Mouse (Mus musculus): ENCODE results near the gene Olr1. TPM values are rescaled to one million over a fixed set of nuclear protein-coding genes. Genes with fewer than 3 reads are reported as not detected.

The Olr1 gene
- polyA plus RNA-seq, 1 experiment, result 3.3 TPM

DNA sequence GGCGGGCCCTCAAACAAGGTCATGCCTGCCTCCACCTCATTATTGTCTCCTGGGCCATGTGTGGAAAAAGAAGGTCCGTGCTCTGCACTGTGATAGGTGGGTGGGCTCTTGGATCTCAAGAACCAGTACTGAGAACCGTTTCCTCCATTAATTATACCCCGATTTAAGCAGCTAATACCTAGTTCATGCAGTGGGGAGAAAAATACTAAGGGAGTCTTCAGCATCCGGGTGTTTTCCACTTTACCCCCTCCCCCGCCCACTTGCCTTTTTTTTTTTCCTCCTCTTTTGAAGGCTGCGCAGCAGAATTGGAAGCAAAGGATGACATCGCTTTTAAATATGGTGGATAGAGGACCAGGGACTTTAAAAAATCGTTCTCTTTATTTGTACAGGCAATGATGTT is 27.1 kb upstream of the Olr1 start:
- H3K4me3 ChIP-seq (replicated peaks; ENCODE audit: extremely low read depth, low read depth, low read length), result peak overlapping the region; percentile 99
- TF ChIP-seq CTCF (IDR thresholded peaks at IDR 0.05; ENCODE audit: insufficient read depth, low read length) (no peak), POLR2A (IDR thresholded peaks at IDR 0.05; ENCODE audit: borderline replicate concordance, extremely low read depth, low read depth, low read length) (no peak)
- peaks cover 13% of the 10 kb centered on the region for H3K4me1 ChIP-seq (ENCODE audit: control insufficient read depth, insufficient read depth, low read length)
- 6% methylated on average over 9 of the region's 9 CpGs for WGBS
- no peak for DNase-seq

DNA sequence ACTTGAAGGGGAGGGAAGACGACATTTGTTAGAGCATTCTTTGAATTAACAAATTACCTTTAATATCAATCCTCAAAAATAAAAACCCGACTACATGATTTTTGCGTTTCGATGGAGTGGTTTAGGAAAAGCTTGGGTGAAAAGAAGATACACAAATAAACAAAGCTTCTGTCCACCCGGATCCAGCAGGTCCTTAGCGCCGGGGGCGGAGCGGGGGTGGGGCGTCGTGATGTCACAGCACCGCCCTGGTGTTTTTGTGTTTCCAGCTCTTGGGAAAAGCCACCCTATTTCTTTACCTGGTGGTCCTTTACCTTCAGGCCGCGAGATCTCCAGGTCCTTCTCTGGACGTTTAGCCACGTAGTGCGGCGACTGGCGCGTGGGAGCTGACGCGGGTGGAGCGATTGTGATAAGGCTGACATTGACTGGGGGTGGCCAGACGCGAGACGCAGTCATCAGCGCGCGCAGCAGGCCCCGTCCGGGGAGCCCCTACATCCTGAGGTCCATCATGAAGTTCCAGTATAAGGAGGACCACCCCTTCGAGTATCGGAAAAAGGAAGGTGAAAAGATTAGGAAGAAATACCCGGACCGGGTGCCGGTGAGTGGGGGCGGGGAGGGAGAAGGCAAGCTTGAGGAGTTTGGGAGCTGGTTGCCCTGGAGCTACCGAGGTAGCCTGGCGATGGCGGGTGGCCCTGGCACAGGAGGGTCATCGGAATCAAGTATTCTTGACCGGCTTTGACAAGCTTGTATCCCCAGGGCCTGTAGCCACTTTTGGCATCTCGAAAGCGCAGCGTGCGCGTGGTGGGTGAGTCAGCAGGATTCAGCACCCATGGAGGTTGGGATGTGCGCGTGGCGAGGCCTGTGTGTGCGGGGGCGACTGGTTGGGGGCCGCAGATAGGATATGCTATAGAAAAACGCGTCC is 26.2 kb upstream of the Olr1 start, which contains the start of gene Gabarapl1:
Gene Gabarapl1, plus strand, starts transcription at position 219 of the 919 bp plus-strand sequence.
- under 1% methylated on average over 55 of the region's 55 CpGs for WGBS
- Histone ChIP-seq H3K4me1 (ENCODE audit: control insufficient read depth, insufficient read depth, low read length) (peaks cover 13% of the 10 kb centered on the region), H3K4me3 (replicated peaks; ENCODE audit: extremely low read depth, low read depth, low read length) (peak within 1 kb of the TSS; percentile 99)
- DNase-seq, result peak; percentile 85
- no peak for TF ChIP-seq CTCF (IDR thresholded peaks at IDR 0.05; ENCODE audit: insufficient read depth, low read length)
- peak; percentile 71; the same call in 1 of the 2 replicates for TF ChIP-seq POLR2A (IDR thresholded peaks at IDR 0.05; ENCODE audit: borderline replicate concordance, extremely low read depth, low read depth, low read length)

DNA sequence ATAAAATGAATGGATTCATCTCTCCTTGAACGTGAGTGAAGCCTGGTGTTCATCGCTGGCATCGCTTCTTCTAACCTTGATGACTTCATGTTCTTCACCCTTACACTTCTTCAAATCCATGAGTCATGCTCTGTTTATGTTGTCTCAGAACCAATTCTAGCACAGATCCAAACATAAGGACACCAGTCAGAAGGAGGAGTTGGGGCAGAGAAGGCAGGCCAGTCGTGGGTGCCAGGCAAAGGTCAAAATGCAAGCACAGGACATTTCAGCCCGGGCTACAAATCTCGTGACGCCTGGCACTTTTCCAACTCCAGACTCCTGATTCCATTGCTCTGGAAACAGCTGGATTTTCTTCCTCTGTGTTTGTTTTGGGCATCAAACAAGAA is 25.6 kb upstream of the Olr1 start:
- TF ChIP-seq POLR2A (IDR thresholded peaks at IDR 0.05; ENCODE audit: borderline replicate concordance, extremely low read depth, low read depth, low read length) (no peak), CTCF (IDR thresholded peaks at IDR 0.05; ENCODE audit: insufficient read depth, low read length) (no peak)
- Histone ChIP-seq H3K4me1 (ENCODE audit: control insufficient read depth, insufficient read depth, low read length) (peaks cover 13% of the 10 kb centered on the region), H3K4me3 (replicated peaks; ENCODE audit: extremely low read depth, low read depth, low read length) (peak overlapping the region; percentile 3)
- WGBS, result 15% methylated on average over 7 of the region's 7 CpGs
- DNase-seq, result peak; percentile 61

DNA sequence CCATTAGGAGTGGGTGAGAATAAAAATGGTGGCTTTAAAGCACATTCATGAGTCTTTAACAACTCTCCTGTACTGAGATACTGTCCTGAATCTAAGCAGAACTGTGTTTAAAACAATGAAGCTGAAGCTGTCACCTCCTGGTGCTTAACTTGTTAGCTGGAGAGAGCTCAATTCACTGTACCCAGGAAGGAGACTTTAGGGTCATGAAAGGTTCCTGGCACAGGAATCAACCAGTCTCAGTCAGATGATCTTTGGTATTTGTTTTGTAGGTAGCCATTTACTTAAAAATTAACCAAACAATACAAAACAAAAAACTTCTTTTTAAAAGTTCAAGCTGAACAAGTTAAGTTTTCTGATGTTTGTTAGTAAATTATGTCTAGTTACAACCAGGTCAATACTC is 23.3 kb upstream of the Olr1 start:
- no peak for DNase-seq
- Histone ChIP-seq H3K4me3 (replicated peaks; ENCODE audit: extremely low read depth, low read depth, low read length) (no peak overlapping the region), H3K4me1 (ENCODE audit: control insufficient read depth, insufficient read depth, low read length) (peaks cover 5% of the 10 kb centered on the region)
- no peak for TF ChIP-seq CTCF (IDR thresholded peaks at IDR 0.05; ENCODE audit: insufficient read depth, low read length)
- TF ChIP-seq POLR2A (IDR thresholded peaks at IDR 0.05; ENCODE audit: borderline replicate concordance, extremely low read depth, low read depth, low read length), result no peak

DNA sequence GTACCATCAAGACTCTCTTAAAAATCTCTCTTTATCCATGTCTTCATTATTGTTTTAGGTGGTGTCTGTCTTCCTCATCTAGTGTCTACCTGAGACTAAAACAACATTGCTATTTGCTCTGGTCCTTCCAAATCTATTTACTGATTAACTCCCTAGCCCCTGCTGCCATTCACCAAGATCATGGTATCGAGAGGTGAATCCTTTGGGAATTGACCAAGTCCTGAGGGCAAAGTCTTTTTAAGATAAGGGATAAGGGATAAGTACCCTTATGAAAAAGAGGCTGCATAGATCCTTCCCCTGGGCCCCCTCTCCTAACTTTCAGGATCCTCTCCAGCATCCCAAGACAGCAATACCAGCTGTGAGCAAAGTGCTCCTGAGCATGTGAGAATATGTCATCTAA is 22.6 kb upstream of the Olr1 start:
- no peak for DNase-seq
- Histone ChIP-seq H3K4me3 (replicated peaks; ENCODE audit: extremely low read depth, low read depth, low read length) (no peak overlapping the region), H3K4me1 (ENCODE audit: control insufficient read depth, insufficient read depth, low read length) (peaks cover 3% of the 10 kb centered on the region)
- 83% methylated on average over 1 of the region's 1 CpGs for WGBS
- TF ChIP-seq CTCF (IDR thresholded peaks at IDR 0.05; ENCODE audit: insufficient read depth, low read length) (no peak), POLR2A (IDR thresholded peaks at IDR 0.05; ENCODE audit: borderline replicate concordance, extremely low read depth, low read depth, low read length) (no peak)

DNA sequence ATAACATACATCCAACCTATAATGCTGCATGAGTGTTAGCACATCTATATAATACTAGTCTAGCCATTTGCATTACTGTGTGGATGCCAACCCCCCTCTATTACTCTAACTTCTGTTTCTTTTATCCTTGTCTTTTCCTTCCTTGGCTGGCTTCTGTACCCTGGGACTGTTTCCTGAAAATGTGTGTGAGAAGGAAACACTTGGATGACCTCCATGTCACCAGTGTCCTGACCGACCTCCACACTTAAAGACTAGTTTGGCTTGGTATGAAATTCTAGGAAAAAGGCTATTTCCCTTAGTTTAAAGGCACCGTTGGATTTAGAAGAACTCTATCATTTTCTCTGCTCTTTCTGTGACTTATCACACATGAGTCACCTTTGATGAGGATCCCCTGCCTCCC is 20.5 kb upstream of the Olr1 start:
- TF ChIP-seq POLR2A (IDR thresholded peaks at IDR 0.05; ENCODE audit: borderline replicate concordance, extremely low read depth, low read depth, low read length), result no peak
- no peak for TF ChIP-seq CTCF (IDR thresholded peaks at IDR 0.05; ENCODE audit: insufficient read depth, low read length)
- peaks cover 1% of the 10 kb centered on the region for H3K4me1 ChIP-seq (ENCODE audit: control insufficient read depth, insufficient read depth, low read length)

DNA sequence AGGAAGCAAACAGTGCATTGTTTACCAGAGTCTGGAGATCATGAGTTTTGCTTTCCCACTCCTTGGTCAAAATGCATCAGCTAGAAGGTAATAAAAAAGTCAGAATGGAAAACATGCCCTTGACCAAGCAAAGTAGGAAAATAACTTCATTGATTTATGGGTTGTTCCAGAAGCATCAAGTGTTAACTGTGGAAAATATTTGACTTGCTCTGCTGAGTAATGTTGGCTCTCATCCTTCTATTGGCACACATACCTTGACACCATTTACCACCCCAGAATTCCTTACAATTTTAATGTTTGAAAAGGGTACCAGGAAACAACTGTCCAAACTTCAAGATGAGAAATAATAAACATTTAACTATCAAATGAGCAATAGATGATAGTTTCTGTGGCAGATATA is 19.1 kb upstream of the Olr1 start:
- H3K4me3 ChIP-seq (replicated peaks; ENCODE audit: extremely low read depth, low read depth, low read length), result no peak overlapping the region
- TF ChIP-seq CTCF (IDR thresholded peaks at IDR 0.05; ENCODE audit: insufficient read depth, low read length) (no peak), POLR2A (IDR thresholded peaks at IDR 0.05; ENCODE audit: borderline replicate concordance, extremely low read depth, low read depth, low read length) (no peak)
- no peak for DNase-seq
- no peaks in the 10 kb centered on the region for H3K4me1 ChIP-seq (ENCODE audit: control insufficient read depth, insufficient read depth, low read length)

More for the DNA sequence above, 20.5 kb upstream of the Olr1 start:
- H3K4me3 ChIP-seq (replicated peaks; ENCODE audit: extremely low read depth, low read depth, low read length), result no peak overlapping the region
- no peak for DNase-seq
- WGBS, result 37% methylated on average over 2 of the region's 2 CpGs

DNA sequence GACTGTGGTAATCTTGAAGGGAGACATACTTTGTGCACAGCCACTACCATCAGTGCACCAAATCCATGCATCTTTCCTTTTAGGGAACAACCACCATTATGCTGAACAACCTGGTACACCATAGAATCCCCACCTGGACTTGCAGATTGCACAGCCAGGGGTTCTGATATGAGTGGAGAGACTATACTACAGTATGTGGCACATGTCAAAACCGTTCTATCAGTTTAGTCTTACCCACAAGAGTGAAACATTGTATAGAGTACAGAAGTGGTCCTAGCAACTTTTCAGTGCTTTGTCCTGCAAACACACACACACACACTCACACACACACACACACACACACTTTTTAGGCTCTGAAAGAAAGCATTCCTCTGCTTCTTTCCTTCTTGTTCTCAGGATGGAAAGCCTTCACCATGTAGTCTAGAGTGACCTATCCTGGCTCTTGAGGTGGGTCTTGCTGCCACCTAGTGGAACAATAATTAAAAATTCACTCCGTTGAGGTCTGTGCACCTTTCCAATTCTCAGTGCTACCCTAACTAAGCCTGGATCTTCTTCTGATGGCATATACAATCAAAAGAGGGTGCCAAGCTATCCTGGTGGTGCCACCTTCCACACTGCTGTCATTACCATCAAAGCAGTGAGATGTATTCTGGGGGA is 10.9 kb upstream of the Olr1 start:
- TF ChIP-seq CTCF (IDR thresholded peaks at IDR 0.05; ENCODE audit: insufficient read depth, low read length) (peak; percentile 30; the same call in 1 of the 2 replicates), POLR2A (IDR thresholded peaks at IDR 0.05; ENCODE audit: borderline replicate concordance, extremely low read depth, low read depth, low read length) (no peak)
- no peak for DNase-seq
- 50% methylated on average over 2 of the region's 2 CpGs for WGBS
- H3K4me1 ChIP-seq (ENCODE audit: control insufficient read depth, insufficient read depth, low read length), result peaks cover 4% of the 10 kb centered on the region
- H3K4me3 ChIP-seq (replicated peaks; ENCODE audit: extremely low read depth, low read depth, low read length), result no peak overlapping the region

DNA sequence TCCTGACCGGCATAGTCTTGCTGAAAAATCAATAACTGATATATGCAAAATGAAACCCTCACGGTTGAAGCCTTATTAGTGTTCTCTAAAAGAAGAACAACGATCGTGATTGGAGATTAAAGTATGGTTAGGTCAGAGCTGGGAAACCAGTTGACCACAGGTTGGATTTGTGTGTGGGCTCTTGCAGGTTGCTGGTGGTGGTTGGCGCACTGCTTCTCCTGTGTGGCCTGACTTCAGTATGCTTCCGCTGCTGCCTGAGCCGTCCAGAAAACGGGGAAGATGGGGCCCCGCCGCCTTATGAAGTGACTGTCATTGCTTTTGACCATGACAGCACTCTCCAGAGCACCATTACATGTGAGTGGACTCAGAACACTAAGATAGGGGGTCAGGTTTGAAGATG is 9.4 kb upstream of the Olr1 start:
- no peak for TF ChIP-seq POLR2A (IDR thresholded peaks at IDR 0.05; ENCODE audit: borderline replicate concordance, extremely low read depth, low read depth, low read length)
- no peak for TF ChIP-seq CTCF (IDR thresholded peaks at IDR 0.05; ENCODE audit: insufficient read depth, low read length)
- H3K4me1 ChIP-seq (ENCODE audit: control insufficient read depth, insufficient read depth, low read length), result peaks cover 4% of the 10 kb centered on the region
- 87% methylated on average over 10 of the region's 10 CpGs for WGBS
- no peak overlapping the region for H3K4me3 ChIP-seq (replicated peaks; ENCODE audit: extremely low read depth, low read depth, low read length)
- DNase-seq, result no peak

Data from lung, adult 2 months (tissue).